Mouse (Mus musculus) heart, adult 18-20 months (tissue): Measurements from ENCODE around the gene Npc2. TPM values are rescaled to one million over a fixed set of nuclear protein-coding genes. Genes with fewer than 3 reads are reported as not detected.

Source experiments
- DNase-seq, 2 experiments: peaks; one replicate each; pipeline ENCODE4 v3.0.0; 2021 to 2022; ENCODE audit warnings: mixed read lengths in 1 of 2
- long read RNA-seq, 2 experiments: library from polyadenylated mRNA; stranded (forward); transcript quantifications; one replicate each; pipeline ENCODE4 v2.0.0; 2021
- total RNA-seq, 2 experiments: library from RNA; stranded (reverse); gene quantifications; 2 replicates each; pipeline ENCODE4 v1.2.3; 2021

Gene Npc2
- 10 to 100 TPM; 29.6 to 35.3 TPM for total RNA-seq
- long read RNA-seq, experiment 1, transcript Npc2-201 (4 exons, 3,299 nt): major isoform, 50 of 51 reads
- long read RNA-seq, experiment 1, partial matches to known transcripts: 1 of 51 reads
- long read RNA-seq, experiment 1, other reads (novel, unspliced or antisense): 0 of 51 reads
- long read RNA-seq, experiment 2, transcript Npc2-201 (4 exons, 3,299 nt): major isoform, 54 of 60 reads
- long read RNA-seq, experiment 2, partial matches to known transcripts: 0 of 60 reads
- long read RNA-seq, experiment 2, other reads (novel, unspliced or antisense): 5 of 60 reads

- DNase-seq: peak; percentile 96 to 100
These were observed at the start of gene Npc2, which contains the start of gene Isca2 for GRCm38 (mm10) chr12:84772726-84773441. Gene Npc2, minus strand, starts transcription at chr12:84773152. Gene Isca2, plus strand, starts transcription at chr12:84773251.

- DNase-seq: peak in 1 of 2 experiments; percentile 58
These were observed 46.5 kb upstream of the Npc2 start for GRCm38 (mm10) chr12:84819236-84820168.

- DNase-seq: no peak
These were observed 45.5 kb upstream of the Npc2 start for GRCm38 (mm10) chr12:84818496-84818895.

GRCm38 (mm10) chr12:84814663-84815325 lies 41.8 kb upstream of the Npc2 start:
- DNase-seq: no peak

DNA sequence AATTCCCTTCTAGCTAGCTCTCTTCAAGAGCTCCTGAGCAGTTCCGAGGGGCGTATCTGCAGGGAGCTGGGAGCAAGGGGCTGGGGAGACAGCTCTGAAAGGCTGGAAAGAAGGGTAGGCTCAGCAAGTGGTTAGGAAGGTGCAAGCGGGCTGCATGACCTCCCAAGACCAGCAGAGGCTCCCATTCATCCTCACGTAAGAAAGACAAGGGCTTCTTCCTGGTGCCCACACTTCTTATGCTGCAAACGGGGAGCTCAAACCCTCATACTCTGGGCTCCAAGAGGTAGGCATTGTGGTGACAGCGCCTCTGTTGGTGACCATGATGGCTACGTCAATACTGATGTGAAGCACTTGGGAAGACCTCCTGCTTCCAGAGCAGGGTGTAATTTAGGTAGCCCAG lies 40.8 kb upstream of the Npc2 start:
- no peak for DNase-seq

DNA sequence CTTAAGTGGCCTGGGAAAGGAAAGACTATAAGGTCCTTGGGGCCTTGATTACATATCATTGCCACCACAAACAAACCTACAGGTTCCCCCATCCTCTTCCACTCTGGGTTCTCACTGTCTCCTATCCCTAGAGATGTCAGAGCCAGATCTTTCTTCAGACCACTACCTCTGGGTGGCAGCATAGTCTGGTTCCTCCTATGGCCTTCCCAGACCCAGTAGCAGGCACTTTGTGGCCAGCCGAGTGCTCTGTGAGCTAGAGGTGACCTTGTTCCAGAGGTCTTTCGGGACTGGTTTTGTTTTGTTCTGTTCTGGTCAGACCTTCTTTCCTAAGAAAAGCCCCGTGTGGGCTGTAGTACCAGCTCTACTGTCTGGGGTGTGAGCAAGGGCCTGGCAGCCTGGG lies 39.1 kb upstream of the Npc2 start:
- no peak for DNase-seq

DNA sequence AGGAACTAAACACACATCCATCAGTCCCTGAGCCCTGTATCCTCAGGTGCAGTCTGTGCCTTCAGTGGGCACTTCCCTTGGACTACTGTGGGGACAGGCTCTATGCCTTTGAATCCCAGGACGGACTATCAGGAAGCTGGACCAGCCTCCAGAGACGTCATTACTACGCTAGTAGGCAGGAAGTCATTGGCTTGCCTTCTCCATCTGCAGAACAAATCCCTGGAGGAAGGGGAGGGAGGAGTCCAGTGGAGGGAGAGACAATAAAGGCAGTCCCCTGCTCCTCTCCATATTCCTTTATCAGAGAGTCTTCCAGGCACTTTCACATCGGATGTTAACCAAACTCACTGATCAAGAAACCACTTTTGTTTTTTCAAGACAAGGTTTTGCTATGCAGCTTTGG lies 38.6 kb upstream of the Npc2 start:
- DNase-seq: peak; percentile 36 to 39

DNA sequence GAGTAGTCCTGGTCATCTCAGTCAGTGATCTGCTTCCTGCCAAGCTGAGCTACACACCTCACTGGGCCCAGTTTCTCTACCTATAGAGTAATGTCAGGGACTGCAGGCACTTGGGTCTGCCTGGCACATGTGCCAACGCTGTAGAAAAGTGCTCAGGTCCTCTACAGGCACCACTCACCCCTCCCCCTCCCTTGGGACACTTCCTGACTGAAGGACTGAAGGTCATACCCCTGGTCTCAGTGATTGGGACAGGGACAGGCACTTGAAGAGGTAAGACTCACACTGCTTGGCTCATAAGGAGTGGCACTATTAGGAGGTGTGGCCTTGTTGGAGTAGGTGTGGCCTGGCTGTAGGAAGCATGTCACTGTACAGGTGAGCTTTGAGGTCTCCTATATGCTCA lies 37.9 kb upstream of the Npc2 start:
- no peak for DNase-seq

DNA sequence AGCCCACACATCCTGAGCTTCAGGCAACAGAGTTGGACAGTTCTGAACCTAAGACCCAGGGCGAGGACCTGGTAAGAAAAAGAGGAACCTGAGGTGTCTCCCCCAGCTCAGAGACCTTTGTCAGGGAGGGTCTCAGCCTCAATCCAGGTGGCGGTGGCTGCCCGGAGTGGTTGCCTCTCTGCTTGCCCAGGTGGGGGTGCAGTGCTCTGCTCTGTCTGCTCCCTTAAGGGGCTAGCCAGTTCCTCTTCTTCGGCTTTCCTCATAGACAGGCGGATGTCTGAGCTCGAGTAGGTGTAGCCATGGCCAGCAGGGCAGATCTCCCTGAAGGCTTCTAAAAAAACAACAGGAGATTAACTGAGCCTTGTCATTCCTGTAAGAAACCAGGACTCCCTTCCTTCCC lies 36.1 kb upstream of the Npc2 start:
- no peak for DNase-seq

- no peak for DNase-seq
These were observed 34.4 kb upstream of the Npc2 start for GRCm38 (mm10) chr12:84807351-84807750.

DNA sequence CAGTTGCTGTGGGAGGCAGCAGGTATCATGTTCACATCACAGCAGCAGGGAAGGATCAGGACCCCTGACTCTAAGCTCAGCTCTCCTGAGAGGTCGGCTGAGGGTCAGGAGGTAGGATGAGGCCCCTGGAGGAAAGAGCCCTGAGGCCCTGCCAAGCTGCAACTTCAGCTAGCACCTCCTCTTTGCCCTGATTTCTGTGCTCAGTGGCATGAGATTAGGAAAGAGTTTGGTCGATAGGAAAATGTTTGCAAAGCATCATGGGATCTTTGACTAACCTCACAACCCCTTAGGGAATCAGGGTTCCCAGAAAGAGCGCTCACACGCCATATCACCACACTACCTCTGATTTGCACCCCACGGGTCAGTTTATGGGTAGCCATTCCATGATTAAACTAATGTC lies 33.8 kb upstream of the Npc2 start:
- DNase-seq: no peak

GRCm38 (mm10) chr12:84806010-84806409 lies 33.1 kb upstream of the Npc2 start:
- no peak for DNase-seq

GRCm38 (mm10) chr12:84805228-84805842 lies 32.4 kb upstream of the Npc2 start:
- no peak for DNase-seq

- DNase-seq: no peak
These were observed 29.7 kb upstream of the Npc2 start for GRCm38 (mm10) chr12:84802625-84803024.

- DNase-seq: peak; percentile 15 to 51
These were observed 28.7 kb upstream of the Npc2 start for GRCm38 (mm10) chr12:84801532-84802110.

DNA sequence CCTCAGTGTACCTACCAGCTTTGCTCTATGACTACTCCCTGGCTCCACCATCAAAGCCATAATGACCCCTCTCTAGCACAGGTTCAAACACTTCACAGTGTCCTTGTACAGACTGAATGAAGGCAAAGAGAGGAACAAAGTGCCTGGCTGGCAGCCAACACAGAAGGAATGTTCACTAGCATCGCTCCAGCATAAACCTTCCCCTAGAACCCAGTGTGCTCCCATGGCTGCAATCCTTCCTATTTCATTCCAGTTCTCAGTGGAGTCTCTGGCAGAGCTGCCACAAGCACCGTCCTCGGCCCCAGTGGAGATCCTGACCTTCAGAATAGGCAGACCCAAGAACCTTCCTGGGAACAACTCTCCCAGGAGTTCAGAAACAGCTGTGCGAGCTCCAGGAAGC lies 27.5 kb upstream of the Npc2 start:
- peak; percentile 47 to 67 for DNase-seq

DNA sequence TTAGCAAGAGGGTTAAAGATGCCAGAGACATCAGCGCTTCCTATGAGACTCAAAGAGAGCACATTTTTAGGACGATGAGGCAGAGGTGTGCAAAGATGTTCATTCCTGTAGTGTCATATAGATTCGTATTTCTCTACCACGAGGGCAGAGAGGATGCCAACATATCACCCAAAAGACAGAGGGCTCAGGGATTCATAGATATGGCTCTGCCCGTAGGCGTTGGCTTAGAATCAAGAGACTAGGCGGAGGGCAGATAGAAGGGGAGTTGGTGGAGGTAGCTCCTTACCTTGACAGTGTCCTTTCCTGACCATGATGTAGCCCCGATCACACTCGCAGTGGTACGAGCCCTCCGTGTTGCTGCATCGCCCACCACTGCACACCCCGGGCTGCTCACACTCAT lies 26.1 kb upstream of the Npc2 start:
- DNase-seq: no peak

- no peak for DNase-seq
These were observed 21.7 kb upstream of the Npc2 start for GRCm38 (mm10) chr12:84794647-84795046.

DNA sequence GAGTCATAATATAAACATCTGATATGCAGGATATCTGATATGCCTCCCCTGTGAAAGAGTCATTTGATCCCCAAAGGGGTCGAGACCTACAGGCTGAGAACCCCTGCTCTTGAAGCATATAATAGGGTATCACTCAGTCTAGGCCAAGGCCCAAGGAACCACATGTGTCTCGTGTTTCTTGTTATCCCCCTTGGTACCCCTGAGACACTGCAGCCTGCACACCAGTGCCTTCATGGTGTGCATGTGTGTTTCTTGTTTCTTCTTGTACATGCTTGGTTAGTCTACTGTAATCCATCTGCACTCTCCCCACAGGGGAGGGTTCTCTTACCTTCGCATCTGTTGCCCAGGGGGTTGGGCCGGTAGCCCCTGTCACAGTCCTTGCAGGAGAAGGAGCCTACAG lies 19.7 kb upstream of the Npc2 start:
- DNase-seq: no peak

GRCm38 (mm10) chr12:84790853-84791252 lies 17.9 kb upstream of the Npc2 start:
- peak; percentile 26 to 39 for DNase-seq

DNA sequence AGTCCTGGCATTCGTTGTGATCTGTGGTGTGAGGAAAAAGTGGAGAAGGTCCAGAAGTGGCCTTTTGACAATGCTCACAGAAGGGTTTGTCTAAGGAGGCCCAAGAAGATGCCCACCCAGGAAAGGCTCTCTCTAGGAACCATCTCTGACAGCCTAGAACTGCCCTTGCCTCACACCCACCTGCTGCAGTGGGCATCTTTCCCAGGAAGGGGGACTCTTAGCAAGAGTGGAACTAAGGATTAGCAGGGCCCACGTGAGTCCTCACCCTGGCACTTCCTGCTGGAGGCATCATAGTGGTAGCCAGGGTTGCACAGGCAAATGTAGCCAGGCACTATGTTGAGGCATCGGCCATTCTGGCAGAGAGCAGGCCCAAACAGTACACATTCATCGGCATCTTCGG lies 13.1 kb upstream of the Npc2 start:
- DNase-seq: no peak
